Mouse (Mus musculus): Measurements from ENCODE around the gene Khsrp.

- TF ChIP-seq CTCF (IDR thresholded peaks at IDR 0.05; ENCODE audit: low read depth, low read length) (no peak), POLR2A (IDR thresholded peaks at IDR 0.05; ENCODE audit: extremely low read depth, insufficient read depth, low read length) (0 out of 2 replicates have a peak, but pooled peaks have one; percentile 43)
Measured at GRCm38 (mm10) chr17:57058891-57059485, 27.7 kb upstream of the Khsrp start, which contains the start of gene Crb3.
